Mouse (Mus musculus) embryonic fibroblast, embryonic 13.5 days (primary cell): Measurements from ENCODE around the gene Rpl19.

Experiments
- CTCF ChIP-seq: IDR thresholded peaks from 2 replicates; pipeline ENCODE4 v1.5.1; 2011; ENCODE audit warnings: mild to moderate bottlenecking, control low read depth, low read length, moderate library complexity, borderline replicate concordance; ENCODE audit not compliant: insufficient read depth
- POLR2A ChIP-seq: IDR thresholded peaks from 2 replicates; pipeline ENCODE4 v1.6.1; 2011; ENCODE audit warnings: low read depth, mild to moderate bottlenecking, control low read depth, low read length, moderate library complexity

- TF ChIP-seq POLR2A (no peak), CTCF (no peak)
Observed at GRCm38 (mm10) chr11:97980531-97980966, 46.0 kb upstream of the Rpl19 start.
